Mouse (Mus musculus): ENCODE results near the gene Gm20388. TPM values are rescaled to one million over a fixed set of nuclear protein-coding genes. Genes with fewer than 3 reads are reported as not detected.

The Gm20388 gene
- total RNA-seq, 1 experiment from 2014 or later, result 18.4 TPM

GRCm38 (mm10) chr8:121796406-121796805 is 1885.8 kb downstream of the Gm20388 start:
- ATAC-seq (replicated peaks in 1 of 2; ENCODE audit: insufficient read depth in 1 of 2, low FRiP score in 2 of 2, low TSS enrichment in 1 of 2, low read depth in 1 of 2, poor library complexity in 2 of 2, severe bottlenecking in 2 of 2), result peak in 1 of 2 experiments; percentile 44; a peak in 1 of 4 replicates

GRCm38 (mm10) chr8:121798401-121798800 is 1887.8 kb downstream of the Gm20388 start:
- no peak for ATAC-seq (replicated peaks in 1 of 2; ENCODE audit: insufficient read depth in 1 of 2, low FRiP score in 2 of 2, low TSS enrichment in 1 of 2, low read depth in 1 of 2, poor library complexity in 2 of 2, severe bottlenecking in 2 of 2)

- no peak for ATAC-seq (replicated peaks in 1 of 2; ENCODE audit: insufficient read depth in 1 of 2, low FRiP score in 2 of 2, low TSS enrichment in 1 of 2, low read depth in 1 of 2, poor library complexity in 2 of 2, severe bottlenecking in 2 of 2)
Observed at GRCm38 (mm10) chr8:121804829-121805228, 1894.2 kb downstream of the Gm20388 start.

- ATAC-seq (replicated peaks in 1 of 2; ENCODE audit: insufficient read depth in 1 of 2, low FRiP score in 2 of 2, low TSS enrichment in 1 of 2, low read depth in 1 of 2, poor library complexity in 2 of 2, severe bottlenecking in 2 of 2), result peak in 1 of 2 experiments; percentile 76; a peak in 2 of 4 replicates
Observed at GRCm38 (mm10) chr8:121806126-121806525, 1895.5 kb downstream of the Gm20388 start.

- no peak for ATAC-seq (replicated peaks in 1 of 2; ENCODE audit: insufficient read depth in 1 of 2, low FRiP score in 2 of 2, low TSS enrichment in 1 of 2, low read depth in 1 of 2, poor library complexity in 2 of 2, severe bottlenecking in 2 of 2)
Observed at GRCm38 (mm10) chr8:121808032-121808431, 1897.4 kb downstream of the Gm20388 start.

GRCm38 (mm10) chr8:121809524-121810155 is 1899.0 kb downstream of the Gm20388 start:
- no peak for ATAC-seq (replicated peaks in 1 of 2; ENCODE audit: insufficient read depth in 1 of 2, low FRiP score in 2 of 2, low TSS enrichment in 1 of 2, low read depth in 1 of 2, poor library complexity in 2 of 2, severe bottlenecking in 2 of 2)

GRCm38 (mm10) chr8:121811502-121811901 is 1900.9 kb downstream of the Gm20388 start:
- ATAC-seq (replicated peaks in 1 of 2; ENCODE audit: insufficient read depth in 1 of 2, low FRiP score in 2 of 2, low TSS enrichment in 1 of 2, low read depth in 1 of 2, poor library complexity in 2 of 2, severe bottlenecking in 2 of 2), result no peak

- ATAC-seq (replicated peaks in 1 of 2; ENCODE audit: insufficient read depth in 1 of 2, low FRiP score in 2 of 2, low TSS enrichment in 1 of 2, low read depth in 1 of 2, poor library complexity in 2 of 2, severe bottlenecking in 2 of 2), result no peak
Observed at GRCm38 (mm10) chr8:121811931-121812570, 1901.4 kb downstream of the Gm20388 start.

GRCm38 (mm10) chr8:121818226-121818625 is 1907.6 kb downstream of the Gm20388 start:
- ATAC-seq (replicated peaks in 1 of 2; ENCODE audit: insufficient read depth in 1 of 2, low FRiP score in 2 of 2, low TSS enrichment in 1 of 2, low read depth in 1 of 2, poor library complexity in 2 of 2, severe bottlenecking in 2 of 2), result no peak

- no peak for ATAC-seq (replicated peaks in 1 of 2; ENCODE audit: insufficient read depth in 1 of 2, low FRiP score in 2 of 2, low TSS enrichment in 1 of 2, low read depth in 1 of 2, poor library complexity in 2 of 2, severe bottlenecking in 2 of 2)
Observed at GRCm38 (mm10) chr8:121820840-121821239, 1910.2 kb downstream of the Gm20388 start.

GRCm38 (mm10) chr8:121821320-121821719 is 1910.7 kb downstream of the Gm20388 start:
- no peak for ATAC-seq (replicated peaks in 1 of 2; ENCODE audit: insufficient read depth in 1 of 2, low FRiP score in 2 of 2, low TSS enrichment in 1 of 2, low read depth in 1 of 2, poor library complexity in 2 of 2, severe bottlenecking in 2 of 2)

- no peak for ATAC-seq (replicated peaks in 1 of 2; ENCODE audit: insufficient read depth in 1 of 2, low FRiP score in 2 of 2, low TSS enrichment in 1 of 2, low read depth in 1 of 2, poor library complexity in 2 of 2, severe bottlenecking in 2 of 2)
Observed at GRCm38 (mm10) chr8:121821770-121822169, 1911.1 kb downstream of the Gm20388 start.

- ATAC-seq (replicated peaks in 1 of 2; ENCODE audit: insufficient read depth in 1 of 2, low FRiP score in 2 of 2, low TSS enrichment in 1 of 2, low read depth in 1 of 2, poor library complexity in 2 of 2, severe bottlenecking in 2 of 2), result no peak
Observed at GRCm38 (mm10) chr8:121827726-121828125, 1917.1 kb downstream of the Gm20388 start.

- no peak for ATAC-seq (replicated peaks in 1 of 2; ENCODE audit: insufficient read depth in 1 of 2, low FRiP score in 2 of 2, low TSS enrichment in 1 of 2, low read depth in 1 of 2, poor library complexity in 2 of 2, severe bottlenecking in 2 of 2)
Observed at GRCm38 (mm10) chr8:121828376-121829023, 1917.9 kb downstream of the Gm20388 start.

- peak; percentile 96 to 98 for ATAC-seq (replicated peaks in 1 of 2; ENCODE audit: insufficient read depth in 1 of 2, low FRiP score in 2 of 2, low TSS enrichment in 1 of 2, low read depth in 1 of 2, poor library complexity in 2 of 2, severe bottlenecking in 2 of 2)
Observed at GRCm38 (mm10) chr8:121829048-121829776, 1918.6 kb downstream of the Gm20388 start, which contains the start of gene Klhdc4. Gene Klhdc4, minus strand, starts transcription at chr8:121829569.

- peak; percentile 58 to 73 for ATAC-seq (replicated peaks in 1 of 2; ENCODE audit: insufficient read depth in 1 of 2, low FRiP score in 2 of 2, low TSS enrichment in 1 of 2, low read depth in 1 of 2, poor library complexity in 2 of 2, severe bottlenecking in 2 of 2)
Observed at GRCm38 (mm10) chr8:121829777-121830362, 1919.2 kb downstream of the Gm20388 start.

GRCm38 (mm10) chr8:121832061-121832460 is 1921.4 kb downstream of the Gm20388 start:
- no peak for ATAC-seq (replicated peaks in 1 of 2; ENCODE audit: insufficient read depth in 1 of 2, low FRiP score in 2 of 2, low TSS enrichment in 1 of 2, low read depth in 1 of 2, poor library complexity in 2 of 2, severe bottlenecking in 2 of 2)
